Mouse (Mus musculus) forebrain, embryonic 16.5 days (tissue): ENCODE measurements around the gene Atg4c. TPM values are rescaled to one million over a fixed set of nuclear protein-coding genes. Genes with fewer than 3 reads are reported as not detected.

ENCODE experiments used
- ATAC-seq: fragments of 200-750 bp; cut with Nextera tagmentation; 2 replicates; pipeline ENCODE4 v1.8.0; 2017; ENCODE audit warnings: mild to moderate bottlenecking, moderate library complexity
- H3K27ac ChIP-seq: fragments of 300-500 bp; sonication (generic); 2 replicates; pipeline ENCODE4 v1.5.1; 2014; ENCODE audit warnings: low read length, control low read depth
- H3K27me3 ChIP-seq: fragments of 300-500 bp; sonication (generic); replicated peaks from 2 replicates; pipeline ENCODE4 v1.6.1; 2014; ENCODE audit warnings: low read length; ENCODE audit not compliant: control insufficient read depth, insufficient read depth
- H3K36me3 ChIP-seq: fragments of 300-500 bp; sonication (generic); 2 replicates; pipeline ENCODE4 v1.6.1; 2014; ENCODE audit not compliant: control insufficient read depth, insufficient read depth
- H3K4me1 ChIP-seq: fragments of 300-500 bp; sonication (generic); replicated peaks from 2 replicates; pipeline ENCODE4 v1.6.1; 2014; ENCODE audit warnings: low read length; ENCODE audit not compliant: control insufficient read depth, insufficient read depth
- H3K4me2 ChIP-seq: fragments of 300-500 bp; sonication (generic); 2 replicates; pipeline ENCODE4 v1.6.1; 2014; ENCODE audit warnings: mild to moderate bottlenecking, low read length, control low read depth
- H3K4me3 ChIP-seq: fragments of 300-500 bp; sonication (generic); replicated peaks from 2 replicates; pipeline ENCODE4 v1.5.1; 2014; ENCODE audit warnings: mild to moderate bottlenecking, low read length, control low read depth
- H3K9ac ChIP-seq: fragments of 300-500 bp; sonication (generic); replicated peaks from 2 replicates; pipeline ENCODE4 v1.6.1; 2014; ENCODE audit warnings: low read depth, low read length, control low read depth
- H3K9me3 ChIP-seq: fragments of 300-500 bp; sonication (generic); 2 replicates; pipeline ENCODE4 v1.6.1; 2016; ENCODE audit warnings: low read length; ENCODE audit not compliant: control insufficient read depth
- WGBS: fragments of 180-500 bp; shearing (Covaris S2); extraction: QIAGEN DNeasy Blood & Tissue Kit; methylation state at CpG from one replicate; pipeline ENCODE4 v1.1.7; 2014; 5-methylcytosine and 5-hydroxymethylcytosine counted together
- polyA plus RNA-seq: library from polyadenylated mRNA; unstranded; fragments of >200 nt; fragmentation: Nextera tagmentation; extraction: Ambion mirVana; gene quantifications from 2 replicates; pipeline ENCODE4 v1.2.1, GENCODE M21; 2015

Atg4c gene
- polyA plus RNA-seq, 1 experiment from 2014 or later, result 22.0 TPM

GRCm38 (mm10) chr4:99182660-99183431, 10.9 kb upstream of the Atg4c start:
- H3K4me1 ChIP-seq, result peaks cover 2% of the 10 kb centered on the region; the same call in 1 of the 2 replicates
- peak; percentile 49 for ATAC-seq
- H3K4me3 ChIP-seq, result no peak overlapping the region
- 81% methylated on average over 20 of the region's 20 CpGs for WGBS
- no peak overlapping the region for H3K4me2 ChIP-seq
- no peaks in the 10 kb centered on the region for H3K9me3 ChIP-seq
- H3K9ac ChIP-seq, result no peak overlapping the region
- no peaks in the 10 kb centered on the region for H3K27me3 ChIP-seq
- H3K27ac ChIP-seq, result no peak overlapping the region
- H3K36me3 ChIP-seq, result no peaks in the 10 kb centered on the region

- no peaks in the 10 kb centered on the region for H3K36me3 ChIP-seq
- no peak overlapping the region for H3K9ac ChIP-seq
- no peak for ATAC-seq
- H3K4me3 ChIP-seq, result no peak overlapping the region
- H3K4me1 ChIP-seq, result peaks cover 2% of the 10 kb centered on the region; the same call in 1 of the 2 replicates
- WGBS, result 78% methylated on average over 4 of the region's 4 CpGs
- H3K4me2 ChIP-seq, result no peak overlapping the region
- H3K27ac ChIP-seq, result no peak overlapping the region
- H3K9me3 ChIP-seq, result no peaks in the 10 kb centered on the region
- H3K27me3 ChIP-seq, result no peaks in the 10 kb centered on the region
These were observed 9.1 kb upstream of the Atg4c start for GRCm38 (mm10) chr4:99184678-99185077.

- H3K4me3 ChIP-seq, result no peak overlapping the region
- H3K9ac ChIP-seq, result no peak overlapping the region
- no peak overlapping the region for H3K4me2 ChIP-seq
- H3K36me3 ChIP-seq, result no peaks in the 10 kb centered on the region
- peaks cover 2% of the 10 kb centered on the region; the same call in 1 of the 2 replicates for H3K4me1 ChIP-seq
- no peaks in the 10 kb centered on the region for H3K27me3 ChIP-seq
- WGBS, result 80% methylated on average over 4 of the region's 4 CpGs
- H3K27ac ChIP-seq, result no peak overlapping the region
- no peak for ATAC-seq
- no peaks in the 10 kb centered on the region for H3K9me3 ChIP-seq
These were observed 8.4 kb upstream of the Atg4c start for GRCm38 (mm10) chr4:99185305-99185704.

DNA sequence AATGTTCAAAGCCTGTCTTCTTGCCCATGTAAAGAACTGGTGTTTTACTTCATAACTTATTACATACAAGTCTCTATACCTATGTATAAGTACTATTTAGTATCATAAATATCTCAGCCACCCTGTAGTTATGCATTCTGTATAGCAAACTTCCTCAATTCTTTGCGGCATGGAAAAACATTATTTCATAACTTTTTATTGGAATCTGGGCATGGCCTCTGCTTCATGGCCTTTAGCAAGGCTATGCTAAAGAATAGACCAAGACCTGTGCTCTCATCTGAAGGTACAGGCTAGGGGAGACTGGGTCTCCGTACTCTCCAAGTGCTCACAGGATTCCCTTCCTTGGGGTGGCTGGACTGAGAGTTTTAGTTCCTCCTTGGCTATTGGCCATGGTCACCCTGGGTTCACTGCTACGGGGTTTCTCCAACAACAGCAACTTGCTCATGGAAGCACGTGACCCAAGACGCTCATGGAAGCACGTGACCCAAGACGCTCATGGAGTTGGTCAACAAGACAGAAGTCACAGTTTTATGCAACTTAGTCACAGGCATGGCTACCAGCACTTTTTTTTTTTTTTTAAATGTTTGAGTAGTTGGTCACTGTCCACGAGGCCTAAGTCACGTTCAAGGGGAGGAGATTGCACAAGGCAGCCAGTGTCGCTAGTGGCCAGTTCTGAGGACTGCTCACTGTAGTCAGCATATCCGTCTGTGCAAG, 7.2 kb upstream of the Atg4c start:
- Histone ChIP-seq H3K36me3 (no peaks in the 10 kb centered on the region), H3K9me3 (no peaks in the 10 kb centered on the region), H3K4me2 (no peak overlapping the region), H3K4me1 (peaks cover 2% of the 10 kb centered on the region; the same call in 1 of the 2 replicates), H3K9ac (no peak overlapping the region), H3K27ac (no peak overlapping the region), H3K27me3 (no peaks in the 10 kb centered on the region), H3K4me3 (no peak overlapping the region)
- no peak for ATAC-seq
- 93% methylated on average over 11 of the region's 11 CpGs for WGBS

GRCm38 (mm10) chr4:99192640-99193039, 1.1 kb upstream of the Atg4c start:
- peaks cover 8% of the 10 kb centered on the region; the same call in 1 of the 2 replicates for H3K4me1 ChIP-seq
- no peak overlapping the region for H3K9ac ChIP-seq
- H3K4me2 ChIP-seq, result no peak overlapping the region
- no peak overlapping the region for H3K4me3 ChIP-seq
- 79% methylated on average over 1 of the region's 1 CpGs for WGBS
- H3K36me3 ChIP-seq, result no peaks in the 10 kb centered on the region
- H3K27ac ChIP-seq, result no peak overlapping the region
- no peaks in the 10 kb centered on the region for H3K27me3 ChIP-seq
- no peaks in the 10 kb centered on the region for H3K9me3 ChIP-seq
- no peak for ATAC-seq

DNA sequence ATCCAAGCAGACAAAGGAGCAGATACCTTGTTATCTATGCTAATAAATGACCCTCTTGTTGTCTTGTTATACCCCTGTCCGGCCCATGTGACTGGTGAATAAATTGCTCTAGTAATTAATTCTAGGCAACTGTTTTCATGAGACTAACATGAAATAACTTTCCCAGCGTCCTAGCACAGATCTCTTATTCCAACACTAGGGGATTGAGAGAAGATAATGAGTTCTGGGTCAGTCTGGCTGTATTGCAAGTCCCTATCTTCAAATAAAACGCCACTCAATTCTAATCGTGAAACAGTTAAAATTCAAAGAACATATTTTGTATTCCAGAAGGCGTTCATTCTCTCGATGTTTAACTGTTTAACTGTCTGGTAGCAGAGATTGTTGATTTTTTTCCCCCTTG, 520 bp upstream of the Atg4c start:
- peaks cover 8% of the 10 kb centered on the region; the same call in 1 of the 2 replicates for H3K4me1 ChIP-seq
- no peaks in the 10 kb centered on the region for H3K9me3 ChIP-seq
- no peak overlapping the region; the same call in 1 of the 2 replicates for H3K27ac ChIP-seq
- no peaks in the 10 kb centered on the region for H3K27me3 ChIP-seq
- H3K4me2 ChIP-seq, result peak overlapping the region; percentile 36
- H3K4me3 ChIP-seq, result no peak overlapping the region
- WGBS, result 35% methylated on average over 6 of the region's 6 CpGs
- peak; percentile 4; the same call in 1 of the 2 replicates for ATAC-seq
- H3K36me3 ChIP-seq, result no peaks in the 10 kb centered on the region
- H3K9ac ChIP-seq, result peak overlapping the region; percentile 24; the same call in 1 of the 2 replicates

DNA sequence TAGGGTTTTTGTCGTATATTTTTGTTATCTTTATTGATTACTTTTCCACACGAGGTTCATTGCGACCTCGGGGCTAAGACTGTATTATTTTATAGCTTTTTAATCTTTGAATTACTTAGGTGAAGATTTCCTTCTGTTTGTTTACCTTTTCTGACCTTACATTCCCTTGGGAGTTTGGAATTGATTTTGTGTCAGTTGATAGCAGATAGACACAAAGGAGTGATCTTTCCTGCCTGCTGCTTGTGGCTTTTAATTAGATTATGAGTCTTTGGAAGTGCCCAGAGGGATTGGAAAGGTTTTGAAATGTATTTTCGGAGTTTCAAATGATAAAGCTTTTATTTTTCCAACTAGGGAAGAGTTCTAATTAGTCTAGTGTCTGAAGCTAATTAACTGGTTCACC, 1.1 kb downstream of the Atg4c start:
- Histone ChIP-seq H3K36me3 (no peaks in the 10 kb centered on the region), H3K4me3 (peak overlapping the region; percentile 64), H3K27me3 (no peaks in the 10 kb centered on the region), H3K4me2 (peak overlapping the region; percentile 79), H3K9ac (peak overlapping the region; percentile 67; the same call in 1 of the 2 replicates), H3K27ac (no peak overlapping the region), H3K9me3 (no peaks in the 10 kb centered on the region), H3K4me1 (peaks cover 8% of the 10 kb centered on the region; the same call in 1 of the 2 replicates)
- 38% methylated on average over 5 of the region's 5 CpGs for WGBS
- ATAC-seq, result no peak

DNA sequence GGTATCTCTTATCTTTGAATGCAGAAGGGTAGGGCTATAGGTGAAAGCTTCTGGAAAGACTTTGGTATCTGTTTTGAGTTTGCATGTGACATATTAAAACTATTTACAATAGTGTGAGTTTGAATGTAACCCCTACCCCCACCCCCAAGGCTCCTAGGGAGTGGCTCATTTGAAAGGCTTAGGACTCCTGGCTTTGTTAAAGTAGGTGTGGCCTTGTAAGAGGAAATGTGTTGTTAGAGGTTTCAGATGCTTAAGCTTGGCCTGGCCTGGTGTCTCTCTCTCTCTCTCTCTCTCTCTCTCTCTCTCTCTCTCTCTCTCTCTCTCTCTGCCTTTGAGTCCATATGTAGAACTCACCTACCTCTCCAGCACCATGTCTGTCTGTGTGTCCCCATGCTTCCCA, 5.0 kb downstream of the Atg4c start:
- no peak for ATAC-seq

DNA sequence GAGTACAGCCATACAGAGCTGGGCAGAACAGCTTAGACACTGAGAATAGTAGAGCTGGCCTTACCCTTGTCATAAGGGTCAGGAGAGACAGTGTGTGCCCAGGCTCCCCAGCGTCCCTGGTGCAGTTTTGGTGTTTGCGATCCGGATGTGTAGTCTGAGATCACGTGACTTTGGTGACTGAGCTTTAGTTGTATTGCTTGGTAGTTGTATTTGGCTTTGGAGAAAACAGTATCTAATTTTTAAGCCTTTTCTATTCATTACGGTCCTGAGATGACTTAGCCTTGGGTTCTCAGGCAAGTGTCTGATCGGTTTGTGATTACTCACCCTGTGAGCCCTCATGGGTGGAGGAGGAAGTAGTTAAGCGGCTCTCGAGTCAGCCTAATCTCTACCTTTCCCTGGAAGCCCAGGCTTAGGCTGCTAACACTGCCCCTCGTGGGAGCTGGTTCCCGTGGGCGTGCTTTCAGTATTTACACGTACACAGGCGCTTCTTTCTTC, 6.1 kb downstream of the Atg4c start:
- no peak overlapping the region for H3K9ac ChIP-seq
- no peak for ATAC-seq

More for the DNA sequence above, 5.0 kb downstream of the Atg4c start:
- Histone ChIP-seq H3K4me1 (peaks cover 3% of the 10 kb centered on the region; the same call in 1 of the 2 replicates), H3K9ac (no peak overlapping the region), H3K36me3 (no peaks in the 10 kb centered on the region), H3K4me2 (no peak overlapping the region), H3K4me3 (no peak overlapping the region), H3K9me3 (no peaks in the 10 kb centered on the region), H3K27me3 (no peaks in the 10 kb centered on the region), H3K27ac (no peak overlapping the region)

More for the DNA sequence above, 6.1 kb downstream of the Atg4c start:
- WGBS, result 79% methylated on average over 13 of the region's 13 CpGs
- no peaks in the 10 kb centered on the region for H3K36me3 ChIP-seq
- no peaks in the 10 kb centered on the region for H3K27me3 ChIP-seq
- peaks cover 2% of the 10 kb centered on the region; the same call in 1 of the 2 replicates for H3K4me1 ChIP-seq
- no peak overlapping the region for H3K27ac ChIP-seq
- H3K9me3 ChIP-seq, result no peaks in the 10 kb centered on the region
- H3K4me2 ChIP-seq, result no peak overlapping the region
- no peak overlapping the region for H3K4me3 ChIP-seq
